Mouse (Mus musculus): ENCODE data around the gene Cip2a. TPM values are rescaled to one million over a fixed set of nuclear protein-coding genes. Genes with fewer than 3 reads are reported as not detected.

Gene Cip2a
- polyA plus RNA-seq, 1 experiment from 2014 or later = 20.1 TPM

DNA sequence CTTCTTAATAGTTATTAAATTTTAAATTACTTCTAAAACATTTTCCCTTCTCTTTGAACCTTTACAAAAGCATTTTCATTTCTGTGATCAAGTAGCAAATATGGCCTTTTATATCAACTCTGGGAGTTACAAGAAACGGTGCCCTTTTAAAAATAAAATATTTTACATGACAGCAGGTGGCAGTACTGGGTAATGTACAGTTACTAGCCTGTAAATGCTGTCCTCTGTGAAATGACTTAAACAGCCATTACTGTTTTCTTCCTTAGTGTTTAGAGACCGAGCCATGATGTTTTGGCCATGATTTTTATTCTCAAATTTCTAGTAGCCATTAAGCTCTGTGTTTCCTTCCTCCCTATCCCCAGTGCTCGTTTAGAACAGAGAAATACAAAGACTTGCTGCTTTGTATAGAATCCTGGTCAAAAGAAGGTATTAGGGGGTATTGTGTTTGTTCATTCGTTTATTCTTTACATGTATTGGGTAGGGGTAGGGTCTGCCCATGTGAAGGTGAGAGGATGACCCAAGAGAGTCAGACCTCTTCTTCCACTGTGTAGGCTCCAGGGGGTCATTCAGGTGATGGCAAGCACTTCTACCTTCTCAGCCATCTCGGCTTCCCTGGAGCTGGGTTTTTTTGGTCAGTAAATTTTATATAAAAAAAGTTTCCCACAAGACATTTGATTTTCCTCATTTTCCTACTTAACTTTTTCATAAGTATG, 22.8 kb downstream of the Cip2a start:
- in situ Hi-C loops (cut with MboI; ENCODE audit: low pct_unique_long_range_greater_than_20kb) = loop anchor here (5.0 to 25.0 kb wide), 3 partner anchors 306 to 1721 kb away; no protein-coding TSS in a partner anchor
- POLR2A ChIA-PET = no interaction called here
- CTCF ChIA-PET = interaction anchor here (0.6 to 1.0 kb wide), 3 partner anchors 17 to 313 kb away, joined by 3 read pairs; no protein-coding TSS in a partner anchor

DNA sequence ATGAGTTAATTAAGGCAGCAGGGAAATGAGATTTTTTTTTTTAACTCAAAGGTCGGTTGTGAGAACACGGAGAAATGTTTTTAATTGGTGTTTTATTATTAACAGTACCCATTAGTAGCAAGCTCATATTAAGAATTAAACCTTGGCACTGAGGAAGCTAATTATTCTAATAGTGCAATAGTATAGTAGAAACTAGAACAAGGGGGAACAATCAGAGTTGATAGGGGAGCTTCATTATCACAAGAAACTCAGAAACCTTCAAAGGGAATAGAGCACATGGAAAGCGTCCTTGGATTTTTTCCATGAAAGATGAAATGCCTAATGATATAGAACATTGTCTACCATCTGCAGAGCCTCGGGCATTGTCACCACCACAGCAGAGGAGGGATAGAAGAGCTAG, 41.9 kb downstream of the Cip2a start:
- ATAC-seq = no peak
- no peak for DNase-seq (ENCODE audit: low read depth, low spot score)
- no peak for TF ChIP-seq CTCF (IDR thresholded peaks at IDR 0.05)
- H3K27me3 ChIP-seq = no peaks in the 10 kb centered on the region
- ChIA-PET CTCF (no interaction called here), POLR2A (no interaction called here)
- in situ Hi-C loops (cut with MboI; ENCODE audit: low pct_unique_long_range_greater_than_20kb) = no loop called here

More for the DNA sequence above, 22.8 kb downstream of the Cip2a start:
- no peaks in the 10 kb centered on the region for H3K27me3 ChIP-seq
- TF ChIP-seq CTCF (IDR thresholded peaks at IDR 0.05) = peak; percentile 34
- DNase-seq (ENCODE audit: low read depth, low spot score) = no peak
- peak; percentile 79 for ATAC-seq

DNA sequence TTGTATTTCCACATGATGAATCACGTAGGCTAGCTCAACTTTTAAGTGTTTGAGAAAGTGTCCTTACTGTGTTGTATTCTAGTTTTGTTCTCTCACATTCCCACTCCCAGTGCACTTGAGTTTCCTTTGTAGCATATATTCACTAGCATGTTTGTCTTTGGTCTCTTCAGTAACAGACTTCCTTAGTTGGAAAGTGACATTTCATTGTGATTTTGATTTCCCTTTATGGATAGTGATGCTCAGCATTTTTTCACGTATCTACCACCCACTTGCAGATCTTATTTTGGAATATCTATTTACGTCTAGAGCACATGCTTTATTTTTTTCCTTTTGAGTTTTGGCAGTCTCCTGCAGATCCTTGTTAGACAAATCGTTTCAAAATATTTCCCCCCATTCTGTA, 43.8 kb downstream of the Cip2a start:
- TF ChIP-seq CTCF (IDR thresholded peaks at IDR 0.05) = no peak
- no peak for ATAC-seq
- in situ Hi-C loops (cut with MboI; ENCODE audit: low pct_unique_long_range_greater_than_20kb) = no loop called here
- ChIA-PET POLR2A (no interaction called here), CTCF (interaction anchor here (1.0 kb wide), 1 partner anchor 22 kb away, joined by 3 read pairs; no protein-coding TSS in a partner anchor)
- no peak for DNase-seq (ENCODE audit: low read depth, low spot score)
- H3K27me3 ChIP-seq = no peaks in the 10 kb centered on the region

DNA sequence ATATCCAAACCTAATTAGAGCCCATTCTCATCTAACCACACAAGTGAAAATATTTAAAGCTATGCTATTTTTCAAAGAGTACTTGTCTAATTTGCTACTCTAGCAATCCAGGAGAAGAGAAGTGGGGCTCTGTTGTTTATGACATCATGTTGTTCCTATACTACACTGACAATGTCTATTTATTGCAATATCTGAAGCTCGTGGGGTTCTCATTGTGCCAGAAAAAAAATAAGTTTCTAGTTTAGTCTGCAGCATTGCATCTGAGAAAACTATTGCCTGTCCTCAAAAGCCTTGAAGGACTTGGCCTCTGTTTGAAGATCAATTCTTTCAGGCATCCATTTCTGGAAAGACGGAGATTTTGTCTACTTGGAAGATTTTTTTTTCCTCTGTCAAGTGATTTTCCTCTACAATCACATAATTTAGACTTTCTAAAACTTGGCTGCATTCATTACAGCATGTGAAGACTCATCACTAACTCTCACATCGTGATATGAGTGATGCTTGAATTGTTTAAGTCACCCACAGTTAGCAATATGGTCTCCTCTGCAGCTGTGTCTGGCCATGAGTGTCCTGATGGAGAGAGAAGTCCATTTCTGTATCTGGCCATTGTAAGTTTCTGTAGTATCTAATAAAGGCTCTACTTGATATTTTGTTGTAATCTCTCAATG, 46.7 kb downstream of the Cip2a start:
- ChIA-PET CTCF (no interaction called here), POLR2A (no interaction called here)
- peaks cover 8% of the 10 kb centered on the region for H3K27me3 ChIP-seq
- no peak for ATAC-seq
- DNase-seq (ENCODE audit: low read depth, low spot score) = no peak
- in situ Hi-C loops (cut with MboI; ENCODE audit: low pct_unique_long_range_greater_than_20kb) = no loop called here
- TF ChIP-seq CTCF (IDR thresholded peaks at IDR 0.05) = no peak

- ChIA-PET POLR2A (no interaction called here), CTCF (no interaction called here)
- ATAC-seq (no peak), DNase-seq (ENCODE audit: low read depth, low spot score) (no peak)
- no peak for TF ChIP-seq CTCF (IDR thresholded peaks at IDR 0.05)
- peaks cover 22% of the 10 kb centered on the region for H3K27me3 ChIP-seq
- in situ Hi-C loops (cut with MboI; ENCODE audit: low pct_unique_long_range_greater_than_20kb) = no loop called here
Observed at GRCm38 (mm10) chr16:49049214-49049613, 55.2 kb downstream of the Cip2a start.

DNA sequence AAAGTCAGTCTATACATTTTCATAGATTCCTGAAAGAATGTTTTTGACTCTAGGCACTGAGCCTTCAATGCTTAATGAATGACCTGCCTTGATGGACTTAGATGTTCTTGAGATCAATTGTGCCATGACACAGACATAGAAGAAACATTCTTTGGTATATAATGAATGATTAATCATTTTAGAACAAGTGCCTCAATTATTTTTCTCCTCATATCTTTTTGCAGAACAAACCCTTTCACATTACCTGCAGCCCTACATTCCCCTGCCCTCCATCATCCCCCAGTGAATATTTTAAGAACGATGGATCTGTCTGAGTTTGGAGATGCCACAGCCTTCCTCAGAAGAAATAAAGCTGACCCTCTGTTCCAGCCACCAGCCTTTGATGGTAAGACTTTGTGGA, 63.2 kb downstream of the Cip2a start, which contains the start of gene Myh15:
Gene Myh15 (plus strand): TSS at position 301 of the 400 bp plus-strand sequence.
- in situ Hi-C loops (cut with MboI; ENCODE audit: low pct_unique_long_range_greater_than_20kb) = no loop called here
- ChIA-PET CTCF (no interaction called here), POLR2A (no interaction called here)
- ATAC-seq (no peak), DNase-seq (ENCODE audit: low read depth, low spot score) (no peak)
- peaks cover 9% of the 10 kb centered on the region for H3K27me3 ChIP-seq
- no peak for TF ChIP-seq CTCF (IDR thresholded peaks at IDR 0.05)

Other genes starting within 250 kb of the Cip2a start
- gene Trat1, start 222.2 kb upstream of the Cip2a start, polyA plus RNA-seq (2021) = not detected
- gene Retnlb, start 177.3 kb upstream of the Cip2a start, polyA plus RNA-seq (2021) = not detected
- not detected for gene Retnla, start 151.6 kb upstream of the Cip2a start, polyA plus RNA-seq (2021)
- not detected for gene Retnlg, start 121.6 kb upstream of the Cip2a start, polyA plus RNA-seq (2021)
- gene Dzip3, start within 50 bp of the Cip2a start, polyA plus RNA-seq (2021) = 46.2 TPM
- not detected for gene Myh15, start 63.3 kb downstream of the Cip2a start, polyA plus RNA-seq (2021)